Mouse (Mus musculus): ENCODE data around the gene Gm17359. TPM values are rescaled to one million over a fixed set of nuclear protein-coding genes. Genes with fewer than 3 reads are reported as not detected.

Gm17359 gene
- total RNA-seq, 1 experiment from 2014 or later: not detected

DNA sequence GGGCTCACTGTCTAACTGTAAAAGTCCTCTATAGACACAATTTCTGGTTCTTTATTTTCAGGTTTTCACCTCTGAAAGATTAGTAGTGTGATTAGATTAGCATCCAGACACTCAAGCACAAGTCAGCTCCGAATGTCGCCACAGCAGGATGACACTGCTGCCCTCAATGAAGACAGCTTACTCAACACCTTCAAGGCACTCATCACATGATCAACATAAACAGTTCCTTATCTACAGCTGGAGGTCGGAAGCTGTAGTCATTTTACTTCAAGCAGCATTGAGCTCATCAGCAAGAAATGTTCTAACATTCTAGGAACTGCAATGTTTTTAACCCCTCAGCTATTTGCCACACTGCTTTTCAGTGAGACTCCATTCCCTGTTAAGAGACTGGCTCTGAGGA is 155.2 kb downstream of the Gm17359 start:
- peak in 1 of 2 experiments; percentile 38; a peak in 1 of 4 replicates for ATAC-seq (replicated peaks in 1 of 2; ENCODE audit: insufficient read depth in 1 of 2, low FRiP score in 2 of 2, low TSS enrichment in 1 of 2, low read depth in 1 of 2, poor library complexity in 2 of 2, severe bottlenecking in 2 of 2)

DNA sequence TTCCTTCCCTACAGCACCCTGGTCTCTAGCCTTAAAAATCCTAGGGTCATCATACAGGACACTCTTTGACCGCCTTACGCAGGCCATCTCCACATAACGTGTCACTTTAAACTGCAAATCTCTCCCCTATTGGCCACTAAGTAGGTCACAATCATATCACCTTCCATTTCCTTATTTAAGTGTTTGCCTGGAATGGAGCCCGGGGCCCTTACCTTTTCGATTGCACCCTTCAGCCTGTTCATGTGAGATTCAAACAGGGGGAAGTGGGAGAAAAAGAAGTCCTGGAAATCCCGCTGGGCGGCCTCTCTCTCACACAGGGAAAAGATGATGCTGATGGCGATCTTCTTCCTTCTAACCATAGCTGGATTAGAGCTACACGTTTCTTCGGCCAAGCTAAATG is 156.6 kb downstream of the Gm17359 start:
- ATAC-seq (replicated peaks in 1 of 2; ENCODE audit: insufficient read depth in 1 of 2, low FRiP score in 2 of 2, low TSS enrichment in 1 of 2, low read depth in 1 of 2, poor library complexity in 2 of 2, severe bottlenecking in 2 of 2): no peak

DNA sequence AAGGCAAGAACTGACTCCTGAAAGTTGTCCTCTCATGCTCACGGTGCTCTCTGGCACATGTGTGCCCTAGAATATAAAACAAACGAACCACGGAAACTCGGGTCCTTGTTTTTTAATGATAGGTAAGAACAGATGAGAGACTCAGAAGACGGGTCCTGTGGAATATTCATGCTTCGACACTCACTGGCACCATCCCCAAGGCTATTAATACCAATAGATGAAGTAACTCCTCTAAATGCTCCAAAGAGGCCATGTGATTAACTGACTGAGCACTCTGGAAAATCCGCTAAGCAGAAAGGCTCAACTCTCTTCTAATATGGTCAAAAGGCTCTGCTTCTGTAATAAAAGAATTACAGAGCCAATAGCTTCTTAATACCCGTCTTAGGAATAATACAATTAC is 157.6 kb downstream of the Gm17359 start:
- ATAC-seq (replicated peaks in 1 of 2; ENCODE audit: insufficient read depth in 1 of 2, low FRiP score in 2 of 2, low TSS enrichment in 1 of 2, low read depth in 1 of 2, poor library complexity in 2 of 2, severe bottlenecking in 2 of 2): no peak

DNA sequence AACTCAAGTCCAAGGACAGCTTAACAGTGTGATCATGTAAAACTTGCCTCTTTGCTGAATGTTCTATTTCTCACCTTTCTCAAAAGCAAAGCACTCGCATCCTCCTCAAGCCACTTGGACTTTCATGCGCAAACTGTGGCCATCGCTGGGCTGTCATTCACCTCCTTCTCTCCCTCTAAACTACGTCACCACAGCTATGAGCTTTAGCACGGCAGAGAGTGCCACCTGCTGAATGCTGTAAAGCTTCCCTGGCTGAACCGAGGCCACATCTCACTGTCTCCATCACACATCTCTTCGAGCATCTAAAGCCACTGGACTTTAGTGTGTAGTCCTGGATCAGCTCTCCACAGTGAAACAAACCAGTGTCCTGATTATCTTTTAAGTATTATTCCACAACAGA is 158.7 kb downstream of the Gm17359 start:
- ATAC-seq (replicated peaks in 1 of 2; ENCODE audit: insufficient read depth in 1 of 2, low FRiP score in 2 of 2, low TSS enrichment in 1 of 2, low read depth in 1 of 2, poor library complexity in 2 of 2, severe bottlenecking in 2 of 2): no peak

DNA sequence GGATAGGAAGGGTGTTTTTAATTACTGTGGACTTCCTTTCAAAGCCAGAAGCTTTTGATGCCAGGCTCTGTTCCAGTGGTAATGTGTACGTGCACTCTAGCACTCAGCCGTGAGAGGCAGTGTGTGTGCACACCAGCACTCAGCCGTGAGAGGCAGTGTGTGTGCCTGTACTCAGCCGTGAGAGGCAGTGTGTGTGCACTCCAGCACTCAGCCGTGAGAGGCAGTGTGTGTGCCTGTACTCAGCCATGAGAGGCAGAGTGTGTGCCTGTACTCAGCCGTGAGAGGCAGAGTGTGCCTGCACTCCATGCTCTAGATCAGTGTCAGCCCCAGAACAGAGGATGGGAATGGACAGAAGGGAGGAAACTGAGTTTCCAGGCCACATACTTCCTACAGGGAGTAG is 160.2 kb downstream of the Gm17359 start:
- ATAC-seq (replicated peaks in 1 of 2; ENCODE audit: insufficient read depth in 1 of 2, low FRiP score in 2 of 2, low TSS enrichment in 1 of 2, low read depth in 1 of 2, poor library complexity in 2 of 2, severe bottlenecking in 2 of 2): no peak; a peak in 1 of 4 replicates

DNA sequence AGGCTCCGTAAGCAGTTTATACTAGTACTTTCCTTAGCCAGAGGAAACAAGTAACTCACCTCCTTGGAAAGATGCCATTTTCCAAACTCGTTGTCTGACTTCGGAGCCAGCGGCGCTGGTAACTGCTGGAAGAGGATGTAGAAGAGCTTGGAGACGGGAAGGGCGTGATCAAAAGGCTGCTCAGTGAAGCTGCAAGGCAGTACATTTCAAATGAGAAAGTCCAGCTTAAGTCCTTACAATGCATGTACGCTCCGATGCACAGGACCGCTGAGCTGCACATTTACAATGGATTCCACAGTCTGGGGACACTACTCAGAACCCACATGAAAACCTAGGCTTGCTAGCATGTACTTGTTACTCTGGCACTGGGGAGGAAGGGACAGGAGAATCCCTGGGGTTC is 163.8 kb downstream of the Gm17359 start:
- ATAC-seq (replicated peaks in 1 of 2; ENCODE audit: insufficient read depth in 1 of 2, low FRiP score in 2 of 2, low TSS enrichment in 1 of 2, low read depth in 1 of 2, poor library complexity in 2 of 2, severe bottlenecking in 2 of 2): no peak

DNA sequence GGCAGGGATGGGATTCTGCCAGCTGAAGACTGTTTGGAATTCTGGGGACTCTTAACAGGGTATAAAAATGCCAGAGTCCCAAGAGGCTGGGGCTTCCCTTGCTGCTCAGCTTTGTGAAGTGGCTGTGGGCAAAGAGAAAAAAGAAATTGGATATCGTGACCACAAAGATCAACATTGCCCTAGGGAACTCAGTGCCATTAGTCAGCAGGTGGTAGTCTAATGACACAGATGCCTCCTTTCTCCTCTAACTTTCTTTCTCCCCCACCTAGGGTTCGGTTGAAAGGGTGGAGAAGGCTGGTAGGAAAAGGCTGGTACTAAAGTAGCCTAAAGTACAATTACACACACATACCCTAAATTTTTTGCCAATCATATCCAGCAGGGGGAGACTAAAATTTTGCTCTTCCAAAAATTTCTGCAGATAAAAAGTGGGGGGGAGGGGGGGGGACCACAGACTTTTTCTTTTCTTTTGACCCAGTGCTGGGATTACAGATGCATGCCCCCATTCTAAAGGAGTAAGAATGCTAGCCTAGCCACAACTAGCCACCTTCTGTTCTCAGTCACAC is 164.8 kb downstream of the Gm17359 start:
- no peak for ATAC-seq (replicated peaks in 1 of 2; ENCODE audit: insufficient read depth in 1 of 2, low FRiP score in 2 of 2, low TSS enrichment in 1 of 2, low read depth in 1 of 2, poor library complexity in 2 of 2, severe bottlenecking in 2 of 2)

Other genes starting within 250 kb of the Gm17359 start
- 18.5 and 20.2 TPM in 2 replicates for gene Rapgef2, start 50.1 kb upstream of the Gm17359 start, total RNA-seq (2017)
- gene Fnip2, start 231.1 kb downstream of the Gm17359 start, total RNA-seq (2017): 12.8 and 13.1 TPM in 2 replicates

All from hematopoietic stem cell, adult 5-6 weeks (primary cell).